Mouse (Mus musculus) limb, embryonic 14.5 days (tissue): Measurements from ENCODE around the gene Zic4. TPM values are rescaled to one million over a fixed set of nuclear protein-coding genes. Genes with fewer than 3 reads are reported as not detected.

Experiments
- ATAC-seq: fragments of 200-750 bp; cut with Nextera tagmentation; 2 replicates; pipeline ENCODE4 v1.8.0; 2017; ENCODE audit warnings: low read depth, moderate number of reproducible peaks, moderate TSS enrichment; ENCODE audit not compliant: low FRiP score
- DNase-seq: peaks from one replicate; pipeline ENCODE4 v3.0.0-alpha.2; 2015; ENCODE audit warnings: low spot score
- H3K27ac ChIP-seq: fragments of 300-500 bp; sonication (generic); replicated peaks from 2 replicates; pipeline ENCODE4 v1.5.1; 2014; ENCODE audit warnings: low read depth, mild to moderate bottlenecking, low read length, moderate library complexity, mixed read lengths
- H3K27me3 ChIP-seq: fragments of 300-500 bp; sonication (generic); 2 replicates; pipeline ENCODE4 v1.6.1; 2014; ENCODE audit warnings: low read length, mixed read lengths; ENCODE audit not compliant: control insufficient read depth, insufficient read depth
- H3K36me3 ChIP-seq: fragments of 300-500 bp; sonication (generic); 2 replicates; pipeline ENCODE4 v1.6.1; 2014; ENCODE audit warnings: mild to moderate bottlenecking, low read length, moderate library complexity, mixed read lengths; ENCODE audit not compliant: control insufficient read depth, insufficient read depth
- H3K4me1 ChIP-seq: fragments of 300-500 bp; sonication (generic); 2 replicates; pipeline ENCODE4 v1.6.1; 2014; ENCODE audit warnings: antibody characterized with exemption, low read length, mixed read lengths; ENCODE audit not compliant: control insufficient read depth, insufficient read depth
- H3K4me2 ChIP-seq: fragments of 300-500 bp; sonication (generic); replicated peaks from 2 replicates; pipeline ENCODE4 v1.6.1; 2014; ENCODE audit warnings: low read depth, mild to moderate bottlenecking, low read length, moderate library complexity; ENCODE audit not compliant: severe bottlenecking
- H3K4me3 ChIP-seq: fragments of 300-500 bp; sonication (generic); replicated peaks from 2 replicates; pipeline ENCODE4 v1.5.1; 2014; ENCODE audit warnings: low read length
- H3K9ac ChIP-seq: fragments of 300-500 bp; sonication (generic); 2 replicates; pipeline ENCODE4 v1.6.1; 2014; ENCODE audit warnings: mild to moderate bottlenecking, low read depth, low read length, moderate library complexity; ENCODE audit not compliant: severe bottlenecking
- H3K9me3 ChIP-seq: fragments of 300-500 bp; sonication (generic); 2 replicates; pipeline ENCODE4 v1.6.1; 2016; ENCODE audit warnings: low read length; ENCODE audit not compliant: control insufficient read depth
- POLR2A ChIP-seq: fragments of 200-500 bp; IDR thresholded peaks from 2 replicates; pipeline ENCODE4 v1.8.0; 2012; ENCODE audit warnings: inconsistent platforms, mild to moderate bottlenecking, moderate library complexity, borderline replicate concordance; ENCODE audit not compliant: insufficient read depth, insufficient read length; ENCODE audit errors: extremely low read depth
- WGBS: fragments of 180-500 bp; shearing (Covaris S2); extraction: QIAGEN DNeasy Blood & Tissue Kit; methylation state at CpG from one replicate; pipeline ENCODE4 v1.1.7; 2014; 5-methylcytosine and 5-hydroxymethylcytosine counted together
- polyA plus RNA-seq, 2 experiments: library from polyadenylated mRNA; depleted of rRNA in 1 of 2; stranded (reverse) in 1 of 2; unstranded in 1 of 2; fragments of >200 nt; fragmentation: Nextera tagmentation in 1 of 2; extraction: Ambion mirVana in 1 of 2; gene quantifications; 2 replicates each; pipeline versions ENCODE4 v1.2.1 to v1.2.3; 2012 to 2014

Zic4 gene
- polyA plus RNA-seq, 2 experiments: 0.39 to 0.69 TPM

DNA sequence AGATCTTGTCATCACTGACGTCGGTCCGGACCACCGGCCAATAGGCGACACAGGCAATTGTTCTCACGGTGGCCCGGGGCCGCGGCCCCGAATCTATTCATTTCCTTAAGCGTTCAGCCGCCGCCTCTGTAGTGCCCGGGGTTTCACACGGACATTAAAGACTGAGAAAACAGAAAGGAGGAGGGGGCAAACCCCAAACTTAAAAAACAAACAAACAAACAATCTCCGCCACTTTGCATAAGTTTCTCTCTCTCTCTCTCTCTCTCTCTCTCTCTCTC is 15.6 kb downstream of the Zic4 start:
- H3K9me3 ChIP-seq: no peaks in the 10 kb centered on the region
- H3K27me3 ChIP-seq: peaks cover 96% of the 10 kb centered on the region
- no peak overlapping the region for H3K9ac ChIP-seq
- under 1% methylated on average over 16 of the region's 16 CpGs for WGBS
- DNase-seq: no peak
- TF ChIP-seq POLR2A: no peak
- no peaks in the 10 kb centered on the region for H3K36me3 ChIP-seq
- peaks cover 8% of the 10 kb centered on the region for H3K4me1 ChIP-seq
- no peak for ATAC-seq
- H3K4me3 ChIP-seq: no peak overlapping the region
- H3K27ac ChIP-seq: no peak overlapping the region
- H3K4me2 ChIP-seq: no peak overlapping the region

- Histone ChIP-seq H3K9ac (no peak overlapping the region), H3K4me1 (peaks cover 8% of the 10 kb centered on the region), H3K9me3 (no peaks in the 10 kb centered on the region), H3K27me3 (peaks cover 99% of the 10 kb centered on the region), H3K4me2 (no peak overlapping the region), H3K4me3 (no peak overlapping the region), H3K27ac (no peak overlapping the region), H3K36me3 (no peaks in the 10 kb centered on the region)
- no peak for ATAC-seq
- no peak for TF ChIP-seq POLR2A
- WGBS: under 1% methylated on average over 48 of the region's 48 CpGs
- no peak for DNase-seq
Observed at GRCm38 (mm10) chr9:91378411-91379299, 16.4 kb downstream of the Zic4 start.

DNA sequence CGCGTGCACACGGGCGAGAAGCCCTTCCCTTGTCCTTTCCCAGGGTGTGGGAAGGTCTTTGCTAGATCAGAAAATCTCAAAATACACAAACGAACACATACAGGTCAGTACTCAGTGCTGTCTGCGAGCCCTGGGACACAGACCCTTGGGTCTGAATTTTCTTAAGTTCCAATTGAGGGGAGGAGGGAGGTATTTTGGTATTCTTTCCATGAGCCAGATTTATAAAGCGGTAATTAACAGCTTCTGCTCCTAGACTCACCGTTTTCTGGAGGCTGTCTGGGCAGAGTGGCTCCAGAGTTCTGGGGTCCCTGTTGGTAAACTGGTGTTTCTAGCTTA is 17.1 kb downstream of the Zic4 start:
- Histone ChIP-seq H3K4me2 (no peak overlapping the region), H3K27ac (no peak overlapping the region), H3K9ac (no peak overlapping the region), H3K27me3 (peaks cover 99% of the 10 kb centered on the region), H3K4me1 (peaks cover 8% of the 10 kb centered on the region), H3K36me3 (no peaks in the 10 kb centered on the region), H3K4me3 (no peak overlapping the region), H3K9me3 (no peaks in the 10 kb centered on the region)
- no peak for DNase-seq
- WGBS: 0% methylated on average over 8 of the region's 8 CpGs
- no peak for ATAC-seq
- TF ChIP-seq POLR2A: no peak

- DNase-seq (no peak), ATAC-seq (no peak)
- Histone ChIP-seq H3K4me3 (no peak overlapping the region), H3K4me1 (peaks cover 8% of the 10 kb centered on the region), H3K27me3 (peaks cover 99% of the 10 kb centered on the region), H3K4me2 (no peak overlapping the region), H3K36me3 (no peaks in the 10 kb centered on the region), H3K9ac (no peak overlapping the region), H3K27ac (no peak overlapping the region), H3K9me3 (no peaks in the 10 kb centered on the region)
- 2% methylated on average over 10 of the region's 10 CpGs for WGBS
- no peak for TF ChIP-seq POLR2A
Observed at GRCm38 (mm10) chr9:91379781-91380457, 17.7 kb downstream of the Zic4 start.

GRCm38 (mm10) chr9:91380458-91380914 is 18.3 kb downstream of the Zic4 start:
- no peak overlapping the region for H3K4me3 ChIP-seq
- no peak overlapping the region for H3K27ac ChIP-seq
- H3K36me3 ChIP-seq: no peaks in the 10 kb centered on the region
- no peak overlapping the region for H3K9ac ChIP-seq
- ATAC-seq: no peak
- 0% methylated on average over 9 of the region's 9 CpGs for whole genome bisulfite sequencing
- TF ChIP-seq POLR2A: no peak
- DNase-seq: no peak
- peaks cover 99% of the 10 kb centered on the region for H3K27me3 ChIP-seq
- no peak overlapping the region for H3K4me2 ChIP-seq
- peaks cover 8% of the 10 kb centered on the region for H3K4me1 ChIP-seq
- no peaks in the 10 kb centered on the region for H3K9me3 ChIP-seq
